Mouse (Mus musculus) G1E (cell line): ENCODE measurements around the gene Lrp4. TPM values are rescaled to one million over a fixed set of nuclear protein-coding genes. Genes with fewer than 3 reads are reported as not detected.

ENCODE experiments used
- ATAC-seq: 2 replicates; pipeline ENCODE4 v1.8.0; 2016; ENCODE audit warnings: mild to moderate bottlenecking; ENCODE audit not compliant: insufficient number of reproducible peaks, poor library complexity, low FRiP score, severe bottlenecking; ENCODE audit errors: extremely low read depth
- DNase-seq: peaks from one replicate; pipeline ENCODE4 v3.0.0; 2012; ENCODE audit warnings: low spot score
- H3K27me3 ChIP-seq: 2 replicates; pipeline ENCODE4 v1.6.1; 2012; ENCODE audit warnings: mild to moderate bottlenecking, low read length, inconsistent platforms; ENCODE audit not compliant: insufficient read depth
- H3K36me3 ChIP-seq: replicated peaks from 2 replicates; pipeline ENCODE3; 2012; ENCODE audit warnings: mild to moderate bottlenecking, inconsistent platforms
- H3K4me1 ChIP-seq: 2 replicates; pipeline ENCODE4 v1.6.1; 2012; ENCODE audit warnings: low read depth, low read length, inconsistent platforms, mixed read lengths; ENCODE audit not compliant: insufficient read depth
- H3K4me3 ChIP-seq: 2 replicates; pipeline ENCODE4 v1.5.1; 2012; ENCODE audit warnings: low read depth, mild to moderate bottlenecking, inconsistent platforms, low read length, moderate library complexity, mixed read lengths
- H3K9me3 ChIP-seq: replicated peaks from 2 replicates; pipeline ENCODE4 v1.6.1; 2012; ENCODE audit warnings: inconsistent platforms
- CTCF ChIP-seq: IDR thresholded peaks from 2 replicates; pipeline ENCODE4 v1.5.1; 2012; ENCODE audit warnings: low read depth, low read length, inconsistent platforms, mixed read lengths
- GATA1 ChIP-seq: IDR thresholded peaks from 2 replicates; pipeline ENCODE4 v1.6.1; 2012; ENCODE audit warnings: borderline replicate concordance, low read length, inconsistent platforms, mixed read lengths
- GATA2 ChIP-seq: IDR thresholded peaks from 2 replicates; pipeline ENCODE4 v1.6.1; 2012; ENCODE audit warnings: low read depth, low read length, inconsistent platforms, borderline replicate concordance
- POLR2AphosphoS5 ChIP-seq: IDR thresholded peaks from 2 replicates; pipeline ENCODE4 v1.6.1; 2012; ENCODE audit warnings: low read depth, low read length, inconsistent platforms; ENCODE audit not compliant: insufficient replicate concordance
- TAL1 ChIP-seq: conservative IDR thresholded peaks from 2 replicates; pipeline ENCODE4 v1.6.1; 2012; ENCODE audit warnings: low read depth, low read length, inconsistent platforms, mixed read lengths
- polyA plus RNA-seq: library from polyadenylated mRNA; stranded (reverse); fragments of >175 nt; gene quantifications from 2 replicates; pipeline ENCODE4 v1.2.3, GENCODE M21; 2012
- total RNA-seq, 2 experiments: library from RNA; stranded (forward) in 1 of 2; stranded (reverse) in 1 of 2; fragments of 200-1000 nt in 1 of 2; fragments of >200 nt in 1 of 2; fragmentation: Nextera tagmentation in 1 of 2; gene quantifications; 2 replicates each; pipeline ENCODE4 v1.2.3; 2014 to 2017

Lrp4 gene
- not detected in 2 replicates for total RNA-seq (2014; fragmentation: Nextera tagmentation)
- 0.17 and 0.22 TPM in 2 replicates for total RNA-seq (2017)
- not detected in 2 replicates for polyA plus RNA-seq

GRCm38 (mm10) chr2:91457259-91457655 is at the start of gene Lrp4:
TSS of gene Lrp4 (plus strand) at chr2:91457511.
- peaks cover 3% of the 10 kb centered on the region; the same call in 1 of the 2 replicates for H3K4me1 ChIP-seq
- ATAC-seq: no peak
- no peak for DNase-seq

DNA sequence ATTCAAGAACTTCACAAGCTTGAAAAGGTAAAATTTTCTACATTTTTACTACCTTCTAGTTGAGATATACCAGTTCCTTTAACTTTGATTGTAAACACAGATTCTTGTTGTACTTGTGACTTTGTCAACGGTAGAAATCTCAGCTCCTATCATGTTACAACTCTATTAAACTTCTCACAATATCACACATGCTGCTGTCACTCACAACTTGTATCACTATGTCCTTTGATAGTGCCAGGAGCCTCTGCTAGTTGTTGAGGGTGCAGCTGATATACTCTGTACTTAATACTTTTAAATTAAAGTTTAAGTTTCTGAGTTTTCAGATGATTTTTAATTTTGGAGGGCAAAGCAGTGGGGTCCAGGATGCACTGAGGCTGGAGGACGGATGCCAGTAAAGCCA is 49.3 kb upstream of the Lrp4 start:
- ATAC-seq (no peak), DNase-seq (no peak)
- TF ChIP-seq POLR2AphosphoS5 (no peak), CTCF (no peak), TAL1 (no peak), GATA2 (no peak), GATA1 (no peak)
- peaks cover 20% of the 10 kb centered on the region for H3K27me3 ChIP-seq
- H3K4me1 ChIP-seq: no peaks in the 10 kb centered on the region
- H3K4me3 ChIP-seq: no peak overlapping the region
- H3K9me3 ChIP-seq: no peaks in the 10 kb centered on the region
- H3K36me3 ChIP-seq: no peaks in the 10 kb centered on the region

More at GRCm38 (mm10) chr2:91457259-91457655, at the start of gene Lrp4:
- no peak for TF ChIP-seq TAL1
- no peak for TF ChIP-seq CTCF
- no peak for TF ChIP-seq GATA2
- no peak for TF ChIP-seq GATA1
- no peak for TF ChIP-seq POLR2AphosphoS5
- H3K36me3 ChIP-seq: no peaks in the 10 kb centered on the region
- peaks cover 69% of the 10 kb centered on the region for H3K27me3 ChIP-seq
- no peak within 1 kb of the TSS for H3K4me3 ChIP-seq
- H3K9me3 ChIP-seq: peaks cover 3% of the 10 kb centered on the region

DNA sequence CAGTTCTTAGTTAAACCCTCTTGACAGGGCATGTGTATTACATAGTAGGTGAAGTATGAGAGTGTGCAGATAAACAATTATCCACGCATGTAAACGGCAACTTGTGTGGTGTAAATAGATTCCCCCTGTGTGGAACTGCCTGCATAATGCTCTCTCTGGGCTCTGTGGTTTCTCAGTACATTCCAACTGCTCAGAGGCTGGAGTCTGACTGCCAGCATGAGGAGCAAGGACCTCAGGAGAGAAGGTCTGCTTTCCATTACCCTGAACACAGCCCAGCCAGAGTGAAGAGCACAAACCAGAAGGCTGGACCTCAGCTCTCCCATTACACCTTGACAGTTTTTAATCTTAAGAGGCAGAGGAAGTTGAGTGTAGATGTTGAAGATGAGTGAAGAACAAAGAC is 45.8 kb upstream of the Lrp4 start:
- DNase-seq: no peak
- ATAC-seq: no peak
- TF ChIP-seq POLR2AphosphoS5: no peak
- TF ChIP-seq GATA2: no peak
- TF ChIP-seq GATA1: no peak
- no peak for TF ChIP-seq TAL1
- TF ChIP-seq CTCF: no peak

GRCm38 (mm10) chr2:91412361-91412760 is 45.0 kb upstream of the Lrp4 start:
- no peaks in the 10 kb centered on the region for H3K4me1 ChIP-seq
- H3K36me3 ChIP-seq: no peaks in the 10 kb centered on the region
- no peaks in the 10 kb centered on the region for H3K9me3 ChIP-seq
- DNase-seq (no peak), ATAC-seq (no peak)
- H3K27me3 ChIP-seq: peaks cover 18% of the 10 kb centered on the region
- TF ChIP-seq CTCF (no peak), POLR2AphosphoS5 (no peak), GATA2 (no peak), GATA1 (no peak)
- H3K4me3 ChIP-seq: no peak overlapping the region

More for the DNA sequence above, 45.8 kb upstream of the Lrp4 start:
- H3K9me3 ChIP-seq: no peaks in the 10 kb centered on the region
- no peak overlapping the region for H3K4me3 ChIP-seq
- H3K36me3 ChIP-seq: no peaks in the 10 kb centered on the region
- H3K4me1 ChIP-seq: no peaks in the 10 kb centered on the region
- H3K27me3 ChIP-seq: peaks cover 19% of the 10 kb centered on the region

DNA sequence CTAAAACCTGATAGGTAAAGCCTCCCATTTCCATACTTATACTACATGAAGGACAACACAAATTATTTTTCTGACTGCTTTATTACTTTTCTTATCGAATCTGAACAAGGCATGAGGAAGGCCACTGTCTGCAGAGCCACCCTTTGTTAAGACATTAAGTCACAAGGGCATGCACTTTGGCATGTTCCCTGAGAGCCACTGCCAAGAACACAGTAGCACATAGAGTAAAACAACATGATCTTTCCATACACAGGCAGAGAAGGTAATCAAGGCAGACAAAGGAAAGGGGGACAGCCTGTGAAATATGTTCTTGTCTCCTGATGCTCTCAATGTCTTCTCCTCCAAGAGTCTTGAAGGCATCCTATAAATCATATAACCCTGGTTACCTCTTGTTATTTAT is 43.5 kb upstream of the Lrp4 start:
- H3K9me3 ChIP-seq: no peaks in the 10 kb centered on the region

DNA sequence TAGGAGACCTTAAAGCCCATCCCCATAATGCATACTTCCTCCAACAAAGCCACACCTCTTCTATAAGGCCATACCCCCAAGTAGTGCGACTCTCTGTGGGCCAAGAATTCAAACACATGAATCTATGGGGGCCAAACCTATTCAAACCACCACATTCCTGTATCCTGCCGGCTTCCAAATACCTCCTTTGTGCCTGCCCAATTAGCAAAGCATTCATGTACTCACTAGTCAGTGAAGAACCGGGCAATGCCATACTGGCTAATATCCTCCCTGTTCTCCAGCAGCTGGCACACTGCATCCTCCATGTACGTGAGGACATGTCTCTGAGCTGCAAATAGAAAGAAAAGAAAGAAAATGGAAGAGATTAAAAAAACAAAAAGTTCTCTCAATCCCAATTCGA is 35.7 kb upstream of the Lrp4 start:
- H3K27me3 ChIP-seq: peaks cover 5% of the 10 kb centered on the region; the same call in 1 of the 2 replicates
- H3K4me1 ChIP-seq: no peaks in the 10 kb centered on the region
- TF ChIP-seq POLR2AphosphoS5: no peak
- no peak for TF ChIP-seq GATA2
- no peak for TF ChIP-seq CTCF
- TF ChIP-seq GATA1: no peak
- no peak for TF ChIP-seq TAL1
- ATAC-seq: no peak
- no peaks in the 10 kb centered on the region for H3K9me3 ChIP-seq
- no peak overlapping the region for H3K4me3 ChIP-seq
- no peak for DNase-seq
- no peaks in the 10 kb centered on the region for H3K36me3 ChIP-seq

More for the DNA sequence above, 43.5 kb upstream of the Lrp4 start:
- TF ChIP-seq GATA1: no peak
- H3K36me3 ChIP-seq: no peaks in the 10 kb centered on the region
- peaks cover 21% of the 10 kb centered on the region for H3K27me3 ChIP-seq
- H3K4me1 ChIP-seq: no peaks in the 10 kb centered on the region
- H3K4me3 ChIP-seq: no peak overlapping the region
- ATAC-seq (no peak), DNase-seq (no peak)
